Mouse (Mus musculus) left cerebral cortex, adult 8-10 months (tissue): ENCODE measurements around the gene Fahd1. TPM values are rescaled to one million over a fixed set of nuclear protein-coding genes. Genes with fewer than 3 reads are reported as not detected.

Experiments used
- DNase-seq, 2 experiments: peaks; one replicate each; pipeline ENCODE4 v3.0.0; 2022; ENCODE audit warnings: low spot score in 2 of 2
- total RNA-seq, 4 experiments: library from RNA; stranded (reverse); gene quantifications; 2 replicates each; pipeline ENCODE4 v1.2.4; 2022

Gene Fahd1
- total RNA-seq, 4 experiments from 2014 or later: 18.7 to 19.5 (median 19.1) TPM

DNA sequence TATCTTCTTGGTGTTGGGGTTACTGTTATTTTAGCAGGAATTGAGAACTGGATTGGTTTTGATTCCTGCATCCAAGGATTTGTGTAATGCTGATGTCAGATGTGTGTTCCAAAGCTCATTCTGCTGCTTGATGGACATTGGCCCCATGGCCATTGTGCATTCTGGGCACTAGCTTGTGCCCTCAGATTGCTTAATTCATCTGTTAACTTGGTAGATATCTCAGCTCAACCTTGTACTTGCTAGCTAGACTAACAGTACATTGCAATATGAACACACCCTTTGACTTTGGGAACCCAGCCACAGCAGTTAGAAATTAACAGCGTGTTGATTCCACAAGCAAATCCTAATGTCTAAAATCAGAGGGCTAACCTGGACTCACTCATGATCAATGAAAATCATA is 2.8 kb downstream of the Fahd1 start:
- DNase-seq: no peak

GRCm38 (mm10) chr17:24844525-24844924 is 5.6 kb downstream of the Fahd1 start:
- DNase-seq: no peak

- DNase-seq: no peak
Measured at GRCm38 (mm10) chr17:24842631-24843030, 7.5 kb downstream of the Fahd1 start.

- no peak for DNase-seq
Measured at GRCm38 (mm10) chr17:24841133-24841532, 9.0 kb downstream of the Fahd1 start.

- no peak for DNase-seq
Measured at GRCm38 (mm10) chr17:24840341-24840740, 9.8 kb downstream of the Fahd1 start.

DNA sequence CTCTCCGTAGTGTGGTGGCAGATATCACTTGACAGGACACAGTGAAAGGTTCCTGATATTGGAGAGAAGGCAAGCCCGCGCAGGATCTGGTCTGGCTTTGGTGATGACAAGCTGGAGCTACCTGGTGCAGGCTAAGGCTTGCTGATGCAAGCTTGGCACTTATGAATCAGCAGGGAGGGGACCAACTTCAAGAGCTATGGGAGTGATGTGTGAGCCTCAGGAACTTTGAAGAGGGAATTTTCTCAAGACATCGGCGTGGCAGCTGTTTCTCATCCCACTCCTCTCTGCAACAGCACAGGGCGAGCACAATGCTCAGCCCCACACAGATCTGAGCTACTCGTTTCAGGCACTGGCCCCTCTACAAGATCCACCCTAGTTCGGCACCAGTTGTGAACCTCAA is 10.3 kb downstream of the Fahd1 start, which contains the start of gene Hagh:
TSS of gene Hagh (plus strand) at position 302 of the 400 bp plus-strand sequence.
- no peak for DNase-seq

DNA sequence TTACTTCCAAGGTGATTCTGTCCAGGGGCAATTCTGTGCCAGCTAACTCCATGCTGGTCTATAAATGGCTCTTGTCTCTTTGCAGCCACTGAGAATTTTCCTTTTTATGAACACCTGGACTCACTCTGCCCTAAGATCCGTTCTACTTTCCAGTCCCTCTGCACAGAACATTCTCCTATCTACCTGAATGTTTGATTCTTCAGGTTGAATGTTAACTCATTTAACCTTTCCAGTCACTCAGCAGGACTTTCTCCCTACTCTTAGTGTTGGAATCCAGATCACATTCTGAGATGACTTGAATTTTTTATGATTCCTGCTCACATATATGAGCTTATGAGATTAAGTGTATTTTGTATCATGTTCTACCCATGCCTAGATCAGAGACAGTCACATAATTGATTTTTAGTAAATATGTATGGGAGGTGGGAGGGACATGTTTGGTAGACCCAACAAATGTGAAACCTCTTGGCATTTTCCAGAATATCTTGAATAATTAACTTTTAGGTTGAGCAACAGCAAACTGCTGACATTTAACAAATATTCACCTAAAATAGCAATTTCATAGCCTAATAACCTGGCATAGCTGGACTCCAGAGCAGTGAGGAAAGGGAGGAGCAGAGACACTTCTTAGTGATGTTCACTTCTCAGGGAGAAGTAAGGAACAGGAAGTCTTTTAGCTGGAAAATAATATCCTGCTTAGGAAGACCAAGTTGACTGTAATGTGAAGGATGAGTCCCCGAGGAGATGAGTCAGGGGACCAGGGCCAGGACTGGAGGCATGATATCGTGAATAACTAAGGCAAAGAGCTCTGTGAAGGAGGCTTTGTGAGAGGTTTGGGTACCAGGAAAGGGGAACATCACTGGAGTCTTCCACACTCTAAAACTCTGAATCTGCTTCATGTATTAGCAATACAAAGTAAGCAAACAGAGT is 28.5 kb downstream of the Fahd1 start:
- no peak for DNase-seq

DNA sequence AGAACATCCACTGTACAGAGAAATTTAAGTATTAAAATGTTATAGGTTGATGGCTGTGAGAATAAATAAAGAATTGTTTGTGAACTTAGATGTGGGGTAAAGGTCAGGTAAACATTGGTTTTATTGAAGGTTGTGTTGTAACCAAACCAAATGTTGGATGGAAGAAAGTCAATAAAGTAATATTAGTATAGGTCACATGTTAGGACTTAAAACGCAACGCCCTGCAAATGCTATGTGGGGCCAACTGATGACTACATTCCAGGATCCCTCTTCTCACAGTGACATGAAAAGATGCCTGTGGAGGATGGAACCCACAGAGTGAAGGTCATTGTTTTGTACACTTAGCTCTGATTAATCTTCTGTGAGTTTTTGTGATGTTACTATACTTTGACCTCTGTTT is 30.7 kb downstream of the Fahd1 start:
- no peak for DNase-seq

DNA sequence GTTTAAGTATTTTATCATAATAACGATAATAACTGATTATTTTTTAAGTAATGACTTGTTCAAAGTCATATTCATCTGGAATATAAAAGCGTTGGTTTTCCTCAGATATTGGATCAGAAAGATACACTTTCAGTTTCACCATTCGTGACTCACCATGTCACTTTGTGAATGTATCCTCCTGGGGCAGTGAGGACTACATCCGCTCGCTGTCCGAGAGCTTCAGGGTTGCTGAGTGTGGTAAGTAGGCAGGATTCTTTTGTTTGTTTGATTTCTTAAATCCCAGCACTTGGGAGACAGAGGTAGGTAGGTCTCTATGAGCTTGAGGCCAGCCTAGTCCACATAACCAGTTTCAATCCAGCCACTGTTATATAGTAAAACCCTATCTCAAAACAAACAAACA is 32.0 kb downstream of the Fahd1 start:
- DNase-seq: no peak

GRCm38 (mm10) chr17:24817503-24817902 is 32.7 kb downstream of the Fahd1 start:
- DNase-seq: no peak

DNA sequence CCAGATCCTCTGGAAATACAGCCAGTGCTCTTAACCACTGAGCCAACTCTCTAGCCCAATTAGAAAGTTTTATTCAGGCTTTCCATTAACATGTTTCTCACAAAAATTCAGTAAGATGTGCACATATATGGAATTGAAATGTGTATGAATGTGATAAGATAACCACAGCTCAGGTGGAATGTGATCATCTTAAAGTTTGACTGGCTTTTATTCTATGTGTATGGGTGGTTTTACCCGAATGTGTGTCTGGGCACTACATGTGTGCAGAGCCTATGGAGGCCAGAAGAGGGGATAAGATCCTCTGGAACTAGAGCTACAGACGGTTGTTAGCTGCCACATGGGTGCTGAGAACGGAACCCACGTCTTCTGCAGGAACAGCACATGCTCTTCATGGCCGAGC is 34.9 kb downstream of the Fahd1 start:
- DNase-seq: no peak

GRCm38 (mm10) chr17:24812215-24812614 is 37.9 kb downstream of the Fahd1 start:
- DNase-seq: no peak

- DNase-seq: no peak
Measured at GRCm38 (mm10) chr17:24811211-24811610, 39.0 kb downstream of the Fahd1 start.

- DNase-seq: peak in 1 of 2 experiments; percentile 4
Measured at GRCm38 (mm10) chr17:24803952-24804951, 45.9 kb downstream of the Fahd1 start, which contains the start of gene Meiob. TSS of gene Meiob (plus strand) at chr17:24804289.

GRCm38 (mm10) chr17:24800524-24800923 is 49.6 kb downstream of the Fahd1 start:
- DNase-seq: no peak

DNA sequence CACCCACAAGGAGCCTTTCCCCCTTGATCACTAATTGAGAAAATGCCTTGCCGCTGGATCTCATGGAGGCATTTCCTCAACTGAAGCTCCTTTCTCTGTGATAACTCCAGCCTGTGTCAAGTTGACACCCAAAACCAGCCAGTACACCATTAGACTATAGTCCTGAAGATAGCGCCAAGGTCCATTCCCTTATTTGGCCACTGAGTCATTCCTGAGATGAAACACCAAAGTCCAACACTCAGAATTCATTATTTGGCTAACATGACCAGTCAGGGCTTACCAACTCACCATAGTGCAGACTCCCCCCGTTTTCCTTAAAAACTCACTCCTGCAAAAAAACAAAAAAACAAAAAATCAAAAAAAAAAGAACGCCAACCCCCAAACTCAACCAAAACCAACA is 50.7 kb downstream of the Fahd1 start:
- no peak for DNase-seq

Other genes with a start within 250 kb of the Fahd1 start
- 100 to 1,000 TPM; 123 to 148 (median 137) TPM for gene Tsc2, start 217.7 kb downstream of the Fahd1 start, total RNA-seq
- 1 to 10 TPM; 5.7 to 7.0 (median 6.1) TPM for gene Nthl1, start 217.7 kb downstream of the Fahd1 start, total RNA-seq
- 10 to 100 TPM; 41.0 to 47.7 (median 42.0) TPM for gene Slc9a3r2, start 200.0 kb downstream of the Fahd1 start, total RNA-seq
- under 1 TPM in 1 of 4 experiments, not detected in 3; 0.63 TPM for gene Npw, start 191.9 kb downstream of the Fahd1 start, total RNA-seq
- 10 to 100 TPM; 30.4 to 40.9 (median 36.1) TPM for gene Zfp598, start 180.7 kb downstream of the Fahd1 start, total RNA-seq
- gene Syngr3, start 160.4 kb downstream of the Fahd1 start, total RNA-seq: 100 to 1,000 TPM; 163 to 176 (median 164) TPM
- gene Gfer, start 154.2 kb downstream of the Fahd1 start, total RNA-seq: 10 to 100 TPM; 17.6 to 19.2 (median 18.0) TPM
- gene Noxo1, start 154.1 kb downstream of the Fahd1 start, total RNA-seq: 1 to 10 TPM; 2.8 to 5.9 (median 3.0) TPM
- 10 to 100 TPM; 23.4 to 29.7 (median 25.6) TPM for gene Tbl3, start 142.7 kb downstream of the Fahd1 start, total RNA-seq
- gene Rnf151, start 132.3 kb downstream of the Fahd1 start, total RNA-seq: under 1 TPM in 1 of 4 experiments, not detected in 3; 0.37 TPM
- gene Rps2, start 132.2 kb downstream of the Fahd1 start, total RNA-seq: 100 to 1,000 TPM; 270 to 312 (median 290) TPM
- gene Ndufb10, start 125.9 kb downstream of the Fahd1 start, total RNA-seq: 100 to 1,000 TPM; 208 to 258 (median 238) TPM
- under 1 TPM; 0.36 to 0.94 (median 0.43) TPM for gene Rpl3l, start 122.5 kb downstream of the Fahd1 start, total RNA-seq
- 10 to 100 TPM; 41.4 to 52.7 (median 44.7) TPM for gene Msrb1, start 113.7 kb downstream of the Fahd1 start, total RNA-seq
- gene Hs3st6, start 97.4 kb downstream of the Fahd1 start, total RNA-seq: under 1 TPM; 0.51 to 0.65 (median 0.55) TPM
- gene Meiob, start 46.1 kb downstream of the Fahd1 start, total RNA-seq: not detected
- 100 to 1,000 TPM; 129 to 143 (median 135) TPM for gene Hagh, start 10.2 kb downstream of the Fahd1 start, total RNA-seq
- gene Igfals, start 15.6 kb upstream of the Fahd1 start, total RNA-seq: under 1 TPM in 2 of 4 experiments, not detected in 2; 0.17 to 0.25 TPM
- 10 to 100 TPM; 28.1 to 33.7 (median 32.0) TPM for gene Nubp2, start 36.0 kb upstream of the Fahd1 start, total RNA-seq
- gene Spsb3, start 36.3 kb upstream of the Fahd1 start, total RNA-seq: 10 to 100 TPM; 51.6 to 57.5 (median 55.3) TPM
- gene Eme2, start 44.7 kb upstream of the Fahd1 start, total RNA-seq: 10 to 100 TPM; 44.3 to 57.5 (median 48.6) TPM
- gene Mrps34, start 44.8 kb upstream of the Fahd1 start, total RNA-seq: 10 to 100 TPM; 65.0 to 73.3 (median 69.1) TPM
- gene Nme3, start 46.1 kb upstream of the Fahd1 start, total RNA-seq: 10 to 100 TPM; 43.5 to 59.7 (median 55.1) TPM
- 100 to 1,000 TPM; 348 to 379 (median 363) TPM for gene Mapk8ip3, start 86.6 kb upstream of the Fahd1 start, total RNA-seq
- gene Jpt2, start 110.3 kb upstream of the Fahd1 start, total RNA-seq: 1 to 10 TPM; 5.4 to 7.7 (median 7.0) TPM
- gene Cramp1l, start 165.4 kb upstream of the Fahd1 start, total RNA-seq: 10 to 100 TPM; 25.7 to 28.9 (median 26.7) TPM
- gene Ift140, start 165.7 kb upstream of the Fahd1 start, total RNA-seq: 10 to 100 TPM; 17.4 to 21.5 (median 20.3) TPM
- 10 to 100 TPM in 3 of 4 experiments, 1 to 10 TPM in 1; 7.5 to 11.2 (median 10.6) TPM for gene Tmem204, start 233.2 kb upstream of the Fahd1 start, total RNA-seq